ENCODE assay signal across 8 mouse cellular contexts in genomic region chr13:23525901-23526300, GRCm38 (mm10). TPM values are rescaled to one million over a fixed set of nuclear protein-coding genes. Genes with fewer than 3 reads are reported as not detected.
DNase-seq lines count a peak whose midpoint lies in the region; ATAC-seq and TF ChIP-seq lines count a peak whose summit lies in the region.

No protein-coding gene starts in this region.

- peak overlapping the region; percentile 48 for H3K4me3 ChIP-seq in heart, embryonic 15.5 days
- peak overlapping the region; percentile 53 to 60 for H3K4me3 ChIP-seq in ES-E14 (ENCODE audit: insufficient read depth in 1 of 2, low read depth in 1 of 2, low read length in 2 of 2, poor library complexity in 1 of 2, severe bottlenecking in 1 of 2)
- peak overlapping the region; percentile 52 for H3K4me3 ChIP-seq in forebrain, embryonic 16.5 days (replicated peaks; ENCODE audit: low read length)
- H3K4me3 ChIP-seq in macrophage (ENCODE audit: inconsistent target): peak overlapping the region; percentile 27; the same call in 1 of the 2 replicates

- H3K27ac ChIP-seq in heart, embryonic 15.5 days: no peak overlapping the region
- no peak overlapping the region for H3K27ac ChIP-seq in ES-E14 (ENCODE audit: insufficient read depth, low read depth, low read length, poor library complexity, severe bottlenecking)
- H3K27ac ChIP-seq in forebrain, embryonic 16.5 days (ENCODE audit: low read length): no peak overlapping the region
- no peak overlapping the region for H3K27ac ChIP-seq in macrophage

- peak overlapping the region; percentile 36; the same call in 1 of the 2 replicates for H3K9ac ChIP-seq in heart, embryonic 15.5 days
- H3K9ac ChIP-seq in ES-E14 (ENCODE audit: insufficient read depth, low read depth, low read length, poor library complexity, severe bottlenecking): no peak overlapping the region
- H3K9ac ChIP-seq in forebrain, embryonic 16.5 days (replicated peaks; ENCODE audit: low read depth, low read length): no peak overlapping the region

- no peak for ATAC-seq in heart, embryonic 15.5 days (replicated peaks; ENCODE audit: insufficient number of reproducible peaks, insufficient read depth, low FRiP score, low read depth)
- no peak for ATAC-seq in forebrain, embryonic 16.5 days

- WGBS in heart, embryonic 15.5 days: 3% methylated on average over 10 of the region's 10 CpGs
- whole genome bisulfite sequencing in forebrain, embryonic 16.5 days: 2% methylated on average over 10 of the region's 10 CpGs
- 6% methylated on average over 10 of the region's 10 CpGs for WGBS in macrophage (ENCODE audit: missing documents)

- intact Hi-C loops in heart, postnatal 14 days (cut with DNase I): loop anchor here (2.0 to 10.0 kb wide), 2 partner anchors 95 to 1811 kb away; partner anchors contain the start of genes Hist1h2ai, Hist1h2bl and Hist1h3h

- no peaks in the 10 kb centered on the region for H3K9me3 ChIP-seq in heart, embryonic 15.5 days (replicated peaks)
- no peaks in the 10 kb centered on the region for H3K9me3 ChIP-seq in ES-E14 (ENCODE audit: control insufficient read depth, insufficient read depth, low read depth, low read length)
- no peaks in the 10 kb centered on the region for H3K9me3 ChIP-seq in forebrain, embryonic 16.5 days (ENCODE audit: control insufficient read depth, low read length)

- peaks cover 22% of the 10 kb centered on the region for H3K4me1 ChIP-seq in heart, embryonic 15.5 days (replicated peaks)
- no peaks in the 10 kb centered on the region; a peak in 1 of 4 replicates for H3K4me1 ChIP-seq in ES-E14 (ENCODE audit: control insufficient read depth in 2 of 2, insufficient read depth in 2 of 2, low read length in 2 of 2, poor library complexity in 1 of 2)
- H3K4me1 ChIP-seq in forebrain, embryonic 16.5 days (replicated peaks; ENCODE audit: control insufficient read depth, insufficient read depth, low read length): no peaks in the 10 kb centered on the region; the same call in 1 of the 2 replicates

- no peaks in the 10 kb centered on the region for H3K27me3 ChIP-seq in heart, embryonic 15.5 days
- H3K27me3 ChIP-seq in forebrain, embryonic 16.5 days (replicated peaks; ENCODE audit: control insufficient read depth, insufficient read depth, low read length): no peaks in the 10 kb centered on the region

- in situ Hi-C loops in ES-E14 (cut with MboI; ENCODE audit: low sequenced_read_pairs in 2 of 2, unreplicated experiment in 2 of 2): loop anchor here (10.0 to 25.0 kb wide), 2 partner anchors 1489 to 1601 kb away; partner anchors contain the start of genes Hist1h2ag (in 1 of the 2), Hist1h2ah (in 1 of the 2), Hist1h2bj (in 1 of the 2) and Hist1h2bk (in 1 of the 2)

- peak overlapping the region; percentile 57 for H3K4me2 ChIP-seq in heart, embryonic 15.5 days
- peak overlapping the region; percentile 62 for H3K4me2 ChIP-seq in forebrain, embryonic 16.5 days (ENCODE audit: low read length)

- no peaks in the 10 kb centered on the region for H3K36me3 ChIP-seq in heart, embryonic 15.5 days
- H3K36me3 ChIP-seq in ES-E14 (ENCODE audit: control insufficient read depth, insufficient read depth, low read length, poor library complexity, severe bottlenecking) (no peaks in the 10 kb centered on the region), macrophage (ENCODE audit: inconsistent target) (no peaks in the 10 kb centered on the region)
- H3K36me3 ChIP-seq in forebrain, embryonic 16.5 days (ENCODE audit: control insufficient read depth, insufficient read depth): no peaks in the 10 kb centered on the region

- no peaks in the 10 kb centered on the region for H3K79me2 ChIP-seq in macrophage (ENCODE audit: inconsistent target)

- DNase-seq in heart, postnatal 14 days: no peak
- DNase-seq in ES-E14 (ENCODE audit: low read depth, low spot score): no peak
- DNase-seq in left cerebral cortex, adult 11 months (ENCODE audit: low spot score): no peak
- no peak for DNase-seq in right cerebral cortex, adult 2 months (ENCODE audit: low spot score in 2 of 2)
- no peak for DNase-seq in c-Kit-positive CD71-positive TER-119-positive erythroid progenitor cells, embryonic 14.5 days (ENCODE audit: low spot score)

TF ChIP-seq in ES-E14, 5 proteins besides CTCF, POLR2A, EP300 and RAD21:
- TF ChIP-seq ZC3H11A (IDR thresholded peaks at IDR 0.05; ENCODE audit: borderline replicate concordance, low read depth, low read length): no peak
- TF ChIP-seq HCFC1 (IDR thresholded peaks at IDR 0.05; ENCODE audit: borderline replicate concordance, insufficient read depth, low read length): no peak
- TF ChIP-seq CHD2 (IDR thresholded peaks at IDR 0.05; ENCODE audit: low read depth, low read length): peak; percentile 97
- TF ChIP-seq ZNF384 (IDR thresholded peaks at IDR 0.05; ENCODE audit: low read depth, low read length): no peak

RNA-seq across cellular contexts. Expression of gene Hist1h4h, which starts 4.9 kb away (rescaled TPM):
- polyA plus RNA-seq in heart, embryonic 15.5 days (2015; fragmentation: Nextera tagmentation; extraction: Ambion mirVana): 5.4 and 5.7 TPM in 2 replicates
- total RNA-seq in heart, postnatal 14 days (2021): 100 to 1,000 TPM; 465 to 538 TPM
- total RNA-seq in ES-E14 (2012; rRNA removed): 2,382 and 2,804 TPM in 2 replicates
- polyA plus RNA-seq in forebrain, embryonic 16.5 days (2015; fragmentation: Nextera tagmentation; extraction: Ambion mirVana): 2.9 and 4.6 TPM in 2 replicates
- 10 to 100 TPM in 17 of 26 experiments, 1 to 10 TPM in 7, not detected in 2; 2.5 to 65.3 (median 15.5) TPM for total RNA-seq in macrophage (2018; cell fraction: chromatin; rRNA removed)
- total RNA-seq in macrophage (2018; cell fraction: cytosol; rRNA removed): 100 to 1,000 TPM in 8 of 26 experiments, 10 to 100 TPM in 18; 16.2 to 226 (median 79.6) TPM
- total RNA-seq in macrophage (2018; cell fraction: nucleus; rRNA removed): 100 to 1,000 TPM in 1 of 26 experiments, 10 to 100 TPM in 22, 1 to 10 TPM in 3; 3.2 to 104 (median 26.4) TPM
- polyA plus RNA-seq in macrophage (2018): 1.0 to 1.9 TPM in 2 of 3 replicates, not detected in the other

RNA-seq across cellular contexts. Expression of gene Hist1h2af, which starts 7.8 kb away (rescaled TPM):
- polyA plus RNA-seq in heart, embryonic 15.5 days (2015; fragmentation: Nextera tagmentation; extraction: Ambion mirVana): 2.2 and 2.6 TPM in 2 replicates
- total RNA-seq in heart, postnatal 14 days (2021): 100 to 1,000 TPM in 1 of 2 experiments, 10 to 100 TPM in 1; 49.0 to 131 TPM
- 1,402 and 1,887 TPM in 2 replicates for total RNA-seq in ES-E14 (2012; rRNA removed)
- not detected in 2 replicates for polyA plus RNA-seq in forebrain, embryonic 16.5 days (2015; fragmentation: Nextera tagmentation; extraction: Ambion mirVana)
- total RNA-seq in macrophage (2018; cell fraction: chromatin; rRNA removed): 10 to 100 TPM in 2 of 26 experiments, 1 to 10 TPM in 5, not detected in 19; 3.1 to 25.0 (median 5.3) TPM
- total RNA-seq in macrophage (2018; cell fraction: cytosol; rRNA removed): 10 to 100 TPM in 15 of 26 experiments, 1 to 10 TPM in 11; 2.6 to 50.6 (median 16.0) TPM
- 10 to 100 TPM in 1 of 26 experiments, 1 to 10 TPM in 14, not detected in 11; 2.4 to 22.9 (median 4.9) TPM for total RNA-seq in macrophage (2018; cell fraction: nucleus; rRNA removed)
- polyA plus RNA-seq in macrophage (2018): not detected in 3 replicates

RNA-seq across cellular contexts. Expression of gene Hist1h3g, which starts 9.3 kb away (rescaled TPM):
- polyA plus RNA-seq in heart, embryonic 15.5 days (2015; fragmentation: Nextera tagmentation; extraction: Ambion mirVana): 1.6 and 3.1 TPM in 2 replicates
- total RNA-seq in heart, postnatal 14 days (2021): 10 to 100 TPM; 13.1 to 34.3 TPM
- 436 and 621 TPM in 2 replicates for total RNA-seq in ES-E14 (2012; rRNA removed)
- 1.5 and 3.2 TPM in 2 replicates for polyA plus RNA-seq in forebrain, embryonic 16.5 days (2015; fragmentation: Nextera tagmentation; extraction: Ambion mirVana)
- total RNA-seq in macrophage (2018; cell fraction: chromatin; rRNA removed): 1 to 10 TPM in 3 of 26 experiments, not detected in 23; 2.6 to 6.9 (median 3.0) TPM
- total RNA-seq in macrophage (2018; cell fraction: cytosol; rRNA removed): 10 to 100 TPM in 3 of 26 experiments, 1 to 10 TPM in 21, under 1 TPM in 2; 0.91 to 17.1 (median 3.1) TPM
- 1 to 10 TPM in 3 of 26 experiments, not detected in 23; 2.4 to 9.1 (median 2.4) TPM for total RNA-seq in macrophage (2018; cell fraction: nucleus; rRNA removed)
- not detected in 3 replicates for polyA plus RNA-seq in macrophage (2018)

RNA-seq across cellular contexts. Expression of gene Hist1h2bh, which starts 17.3 kb away (rescaled TPM):
- 0.61 and 0.74 TPM in 2 replicates for polyA plus RNA-seq in heart, embryonic 15.5 days (2015; fragmentation: Nextera tagmentation; extraction: Ambion mirVana)
- total RNA-seq in heart, postnatal 14 days (2021): 1 to 10 TPM; 3.7 to 7.4 TPM
- 98.5 and 146 TPM in 2 replicates for total RNA-seq in ES-E14 (2012; rRNA removed)
- 0.23 and 0.47 TPM in 2 replicates for polyA plus RNA-seq in forebrain, embryonic 16.5 days (2015; fragmentation: Nextera tagmentation; extraction: Ambion mirVana)
- total RNA-seq in macrophage (2018; cell fraction: chromatin; rRNA removed): 1 to 10 TPM in 1 of 26 experiments, under 1 TPM in 7, not detected in 18; 0.51 to 1.7 (median 0.67) TPM
- total RNA-seq in macrophage (2018; cell fraction: cytosol; rRNA removed): 1 to 10 TPM in 22 of 26 experiments, under 1 TPM in 4; 0.50 to 6.2 (median 1.7) TPM
- total RNA-seq in macrophage (2018; cell fraction: nucleus; rRNA removed): 1 to 10 TPM in 3 of 26 experiments, under 1 TPM in 10, not detected in 13; 0.24 to 2.9 (median 0.72) TPM
- polyA plus RNA-seq in macrophage (2018): 0.09 to 0.34 TPM (median 0.15 TPM) in 3 replicates

RNA-seq across cellular contexts. Expression of gene Hist1h3f, which starts 18.0 kb away (rescaled TPM):
- 0.16 and 0.25 TPM in 2 replicates for polyA plus RNA-seq in heart, embryonic 15.5 days (2015; fragmentation: Nextera tagmentation; extraction: Ambion mirVana)
- 10 to 100 TPM; 21.6 to 40.3 TPM for total RNA-seq in heart, postnatal 14 days (2021)
- total RNA-seq in ES-E14 (2012; rRNA removed): 245 and 289 TPM in 2 replicates
- polyA plus RNA-seq in forebrain, embryonic 16.5 days (2015; fragmentation: Nextera tagmentation; extraction: Ambion mirVana): 0.30 and 0.61 TPM in 2 replicates
- total RNA-seq in macrophage (2018; cell fraction: chromatin; rRNA removed): 1 to 10 TPM in 12 of 26 experiments, under 1 TPM in 3, not detected in 11; 0.66 to 8.1 (median 1.7) TPM
- 10 to 100 TPM in 8 of 26 experiments, 1 to 10 TPM in 17, under 1 TPM in 1; 0.94 to 20.0 (median 7.1) TPM for total RNA-seq in macrophage (2018; cell fraction: cytosol; rRNA removed)
- 1 to 10 TPM in 13 of 26 experiments, under 1 TPM in 7, not detected in 6; 0.48 to 6.5 (median 1.5) TPM for total RNA-seq in macrophage (2018; cell fraction: nucleus; rRNA removed)
- polyA plus RNA-seq in macrophage (2018): not detected in 3 replicates
